9 mouse cellular contexts compared by ENCODE assay signal in genomic region chr7:49191081-49191678, GRCm38 (mm10).
DNase-seq lines count a peak whose midpoint lies in the region; ATAC-seq lines count a peak whose summit lies in the region.
"Had no signal": no experiment of that assay in that cellular context is flagged by ENCODE, and none has a peak within 500 bp of the region (broad histone marks: within the 10 kb centered on the region; RNA-seq: fewer than 3 reads in every experiment).

No protein-coding gene starts in this region.

- intact Hi-C loops in heart, postnatal 14 days (cut with DNase I) = no loop called here

- H3K27ac ChIP-seq in heart, embryonic 16.5 days (ENCODE audit: low read length) = 0 out of 2 replicates have a peak overlapping the region, but pooled peaks have one; percentile 16
- H3K27ac ChIP-seq in forebrain, embryonic 12.5 days = peak overlapping the region; percentile 75

- no peak overlapping the region for H3K4me2 ChIP-seq in heart, embryonic 16.5 days (ENCODE audit: low read depth, low read length)
- no peak overlapping the region for H3K4me2 ChIP-seq in forebrain, embryonic 12.5 days

- 0 out of 2 replicates have a peak, but pooled peaks cover 2% of the 10 kb centered on the region for H3K27me3 ChIP-seq in heart, embryonic 16.5 days (ENCODE audit: control insufficient read depth, insufficient read depth, low read length)
- no peaks in the 10 kb centered on the region for H3K27me3 ChIP-seq in forebrain, embryonic 12.5 days

- no peaks in the 10 kb centered on the region for H3K9me3 ChIP-seq in heart, embryonic 16.5 days (replicated peaks; ENCODE audit: control insufficient read depth, low read length)
- H3K9me3 ChIP-seq in forebrain, embryonic 12.5 days = no peaks in the 10 kb centered on the region

- H3K4me1 ChIP-seq in heart, embryonic 16.5 days (ENCODE audit: control insufficient read depth, insufficient read depth, low read length) = peaks cover 23% of the 10 kb centered on the region
- H3K4me1 ChIP-seq in forebrain, embryonic 12.5 days = peaks cover 28% of the 10 kb centered on the region

- no peak overlapping the region for H3K9ac ChIP-seq in heart, embryonic 16.5 days (ENCODE audit: low read length)
- H3K9ac ChIP-seq in forebrain, embryonic 12.5 days = no peak overlapping the region

- no peak overlapping the region for H3K4me3 ChIP-seq in heart, embryonic 16.5 days (ENCODE audit: low read length)
- no peak overlapping the region for H3K4me3 ChIP-seq in forebrain, embryonic 12.5 days (replicated peaks)

- no peak for DNase-seq in heart, postnatal 14 days
- peak; percentile 15 for DNase-seq in lung, postnatal 14 days
- peak; percentile 89 for DNase-seq in retina, postnatal 1 day
- no peak for DNase-seq in Muller cell, postnatal 12 days (ENCODE audit: inconsistent ontology term)
- DNase-seq in spleen, postnatal 14 days (ENCODE audit: low spot score in 2 of 2) = no peak
- DNase-seq in adrenal gland, adult 2 months = no peak
- DNase-seq: kidney, adult 2 months had no signal

- WGBS in heart, embryonic 16.5 days = 43% methylated on average over 7 of the region's 7 CpGs
- 52% methylated on average over 7 of the region's 7 CpGs for WGBS in forebrain, embryonic 12.5 days

- no peak for ATAC-seq in heart, embryonic 16.5 days (replicated peaks; ENCODE audit: extremely low read depth, insufficient read depth, low FRiP score)
- peak; percentile 63; the same call in 1 of the 2 replicates for ATAC-seq in forebrain, embryonic 12.5 days (ENCODE audit: low FRiP score)

- no peaks in the 10 kb centered on the region for H3K36me3 ChIP-seq in heart, embryonic 16.5 days (ENCODE audit: control insufficient read depth, insufficient read depth)
- no peaks in the 10 kb centered on the region for H3K36me3 ChIP-seq in forebrain, embryonic 12.5 days (replicated peaks)

Comparison
In these comparisons a context has a peak if more than half of its experiments do, and no peak if none do; other contexts are left out.
1. DNase-seq: peak in lung, postnatal 14 days (single experiment) and retina, postnatal 1 day (single experiment); none in heart, postnatal 14 days (0 of 2), Muller cell, postnatal 12 days (single experiment), spleen, postnatal 14 days (0 of 2) and adrenal gland, adult 2 months (single experiment).